Mouse (Mus musculus): ENCODE results near the gene Fgf4. TPM values are rescaled to one million over a fixed set of nuclear protein-coding genes. Genes with fewer than 3 reads are reported as not detected.
A peak's percentile ranks its signal among the peaks of the same experiment; 100 is the strongest.
"Not testable (repeated sequence)": the region's sequence is repeated elsewhere in the genome, so short reads cannot be mapped to it uniquely, and the experiment has no call there.

Fgf4 gene
- total and polyA plus RNA-seq, 2 experiments from 2014 or later, result not detected

DNA sequence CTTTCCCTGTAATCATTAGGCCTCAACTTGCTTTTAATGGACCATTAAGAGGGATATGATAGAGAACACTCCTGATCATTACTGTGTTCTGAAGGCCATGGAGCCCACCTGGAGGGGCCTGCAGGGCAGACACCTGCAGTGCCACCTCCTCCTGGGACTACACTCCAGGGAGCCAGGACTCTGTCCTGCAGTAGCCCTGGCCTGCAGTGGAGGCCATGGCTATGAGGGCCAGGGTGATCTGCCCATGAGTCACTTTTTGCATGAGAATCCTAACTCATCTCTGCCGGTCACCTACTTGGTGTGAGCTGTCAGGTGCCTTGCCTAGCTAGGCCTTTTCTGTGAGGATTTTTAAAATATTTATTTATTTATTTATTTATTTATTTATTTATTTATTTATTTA lies 31.2 kb downstream of the Fgf4 start:
- no peaks in the 10 kb centered on the region for H3K36me3 ChIP-seq (ENCODE audit: insufficient read depth, low read length)
- ATAC-seq, result no peak
- no peak overlapping the region for H3K4me2 ChIP-seq (ENCODE audit: low read depth, low read length)
- no peak for DNase-seq (ENCODE audit: low spot score)
- 0 out of 2 replicates have a peak, but pooled peaks cover 3% of the 10 kb centered on the region for H3K27me3 ChIP-seq (ENCODE audit: insufficient read depth, low read length)
- H3K27ac ChIP-seq, result no peak overlapping the region
- H3K4me3 ChIP-seq (ENCODE audit: low read length), result no peak overlapping the region
- WGBS, result 97% methylated on average over 1 of the region's 1 CpGs
- no peak overlapping the region for H3K9ac ChIP-seq (replicated peaks; ENCODE audit: low read length)
- no peaks in the 10 kb centered on the region for H3K9me3 ChIP-seq (ENCODE audit: low read length)
- H3K4me1 ChIP-seq (ENCODE audit: insufficient read depth, low read length), result no peaks in the 10 kb centered on the region
- no peak for TF ChIP-seq CTCF (IDR thresholded peaks at IDR 0.05; ENCODE audit: low read depth)

DNA sequence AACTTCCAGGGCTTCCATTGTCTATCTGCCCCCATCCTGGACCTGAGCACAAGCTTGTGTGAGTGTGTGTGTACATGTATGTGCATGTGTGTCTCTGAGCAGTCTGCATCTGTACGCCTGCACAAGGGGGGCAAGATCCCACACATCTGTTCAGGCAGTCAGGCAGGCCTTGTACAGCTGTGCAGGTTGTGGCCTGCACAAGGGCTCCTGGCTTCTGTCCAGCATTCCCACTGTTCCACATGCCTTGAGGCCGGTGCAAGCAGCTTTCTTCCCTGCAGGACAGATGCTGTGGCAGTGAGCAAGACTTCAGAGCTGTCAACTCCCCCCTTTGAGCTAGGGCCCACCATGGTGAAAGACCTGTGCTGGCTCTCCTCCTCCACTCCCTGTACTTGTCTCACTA lies 35.9 kb downstream of the Fgf4 start:
- Histone ChIP-seq H3K27me3 (ENCODE audit: insufficient read depth, low read length) (no peaks in the 10 kb centered on the region), H3K27ac (no peak overlapping the region), H3K9ac (replicated peaks; ENCODE audit: low read length) (no peak overlapping the region), H3K9me3 (ENCODE audit: low read length) (no peaks in the 10 kb centered on the region), H3K4me3 (ENCODE audit: low read length) (no peak overlapping the region), H3K4me1 (ENCODE audit: insufficient read depth, low read length) (no peaks in the 10 kb centered on the region), H3K4me2 (ENCODE audit: low read depth, low read length) (no peak overlapping the region), H3K36me3 (ENCODE audit: insufficient read depth, low read length) (no peaks in the 10 kb centered on the region)
- no peak for TF ChIP-seq CTCF (IDR thresholded peaks at IDR 0.05; ENCODE audit: low read depth)
- DNase-seq (ENCODE audit: low spot score), result no peak
- WGBS, result 36% methylated on average over 2 of the region's 2 CpGs
- ATAC-seq, result no peak

DNA sequence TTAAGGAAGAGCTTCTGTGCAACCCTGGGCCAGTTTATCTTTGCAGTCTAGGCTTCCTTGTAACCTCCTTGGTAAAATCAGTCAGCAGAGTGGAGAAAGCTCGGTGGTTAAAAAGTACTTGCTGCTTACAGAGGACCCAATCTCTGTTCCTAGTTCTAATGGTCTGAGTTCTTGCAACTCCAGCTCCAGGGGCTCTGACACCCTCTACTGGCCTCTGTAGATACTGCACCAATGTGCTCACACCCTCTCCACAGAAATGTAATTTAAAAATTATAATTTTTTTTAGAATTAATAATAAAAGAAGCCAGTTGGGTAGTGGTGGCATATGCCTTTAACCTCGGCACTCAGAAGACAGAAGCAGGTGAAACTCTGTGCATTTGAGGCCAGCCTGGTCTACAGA lies 40.5 kb downstream of the Fgf4 start:
- H3K9ac ChIP-seq (replicated peaks; ENCODE audit: low read length), result no peak overlapping the region
- DNase-seq (ENCODE audit: low spot score) (no peak), ATAC-seq (no peak)
- no peak; the same call in 1 of the 2 replicates for TF ChIP-seq CTCF (IDR thresholded peaks at IDR 0.05; ENCODE audit: low read depth)
- no peaks in the 10 kb centered on the region for H3K27me3 ChIP-seq (ENCODE audit: insufficient read depth, low read length)
- H3K36me3 ChIP-seq (ENCODE audit: insufficient read depth, low read length), result no peaks in the 10 kb centered on the region
- no peaks in the 10 kb centered on the region for H3K9me3 ChIP-seq (ENCODE audit: low read length)
- no peak overlapping the region for H3K27ac ChIP-seq
- no peak overlapping the region for H3K4me3 ChIP-seq (ENCODE audit: low read length)
- WGBS, result 86% methylated on average over 2 of the region's 2 CpGs
- no peaks in the 10 kb centered on the region for H3K4me1 ChIP-seq (ENCODE audit: insufficient read depth, low read length)
- H3K4me2 ChIP-seq (ENCODE audit: low read depth, low read length), result no peak overlapping the region

DNA sequence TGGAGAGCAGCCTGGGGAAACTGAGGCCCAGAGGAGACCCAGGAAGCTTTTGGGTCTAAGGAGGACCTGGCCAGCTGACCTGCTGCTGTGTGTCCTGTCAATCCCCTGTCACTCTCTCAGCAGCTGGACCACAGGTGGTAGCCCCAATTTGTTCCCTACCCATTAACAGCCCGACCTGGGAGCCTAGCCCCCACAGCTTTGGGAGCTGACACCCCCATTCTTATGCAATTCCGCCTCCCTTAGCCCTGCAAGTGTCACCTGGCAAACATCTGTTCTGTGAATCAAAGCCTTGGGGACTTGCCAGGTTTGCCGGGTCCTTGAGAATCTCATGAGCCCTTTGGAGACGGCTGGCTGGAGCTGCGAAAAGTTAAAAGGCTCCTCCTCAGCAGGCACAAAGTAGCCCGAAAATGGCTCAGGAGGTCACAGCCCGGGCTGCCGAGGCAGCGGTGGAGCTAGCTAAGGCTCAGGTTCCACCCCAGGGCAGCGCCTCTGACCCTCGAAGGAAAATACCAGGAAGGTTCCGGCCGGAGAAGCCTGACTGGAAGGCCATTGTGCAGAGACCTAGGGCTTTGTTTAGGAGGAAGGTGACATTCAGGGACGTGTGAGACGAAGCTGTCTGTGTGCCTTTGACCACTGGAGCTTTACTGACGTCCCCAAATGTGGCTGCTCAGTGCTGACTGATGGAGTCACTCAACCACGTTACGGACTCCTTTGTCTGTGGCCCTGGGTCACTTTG lies 41.6 kb downstream of the Fgf4 start:
- ATAC-seq (no peak), DNase-seq (ENCODE audit: low spot score) (no peak)
- no peak overlapping the region for H3K9ac ChIP-seq (replicated peaks; ENCODE audit: low read length)
- no peaks in the 10 kb centered on the region for H3K9me3 ChIP-seq (ENCODE audit: low read length)
- H3K36me3 ChIP-seq (ENCODE audit: insufficient read depth, low read length), result no peaks in the 10 kb centered on the region
- no peak for TF ChIP-seq CTCF (IDR thresholded peaks at IDR 0.05; ENCODE audit: low read depth)
- no peak overlapping the region for H3K4me3 ChIP-seq (ENCODE audit: low read length)
- WGBS, result 9% methylated on average over 18 of the region's 18 CpGs
- H3K27ac ChIP-seq, result no peak overlapping the region
- H3K4me2 ChIP-seq (ENCODE audit: low read depth, low read length), result no peak overlapping the region
- no peaks in the 10 kb centered on the region for H3K27me3 ChIP-seq (ENCODE audit: insufficient read depth, low read length)
- no peaks in the 10 kb centered on the region for H3K4me1 ChIP-seq (ENCODE audit: insufficient read depth, low read length)

DNA sequence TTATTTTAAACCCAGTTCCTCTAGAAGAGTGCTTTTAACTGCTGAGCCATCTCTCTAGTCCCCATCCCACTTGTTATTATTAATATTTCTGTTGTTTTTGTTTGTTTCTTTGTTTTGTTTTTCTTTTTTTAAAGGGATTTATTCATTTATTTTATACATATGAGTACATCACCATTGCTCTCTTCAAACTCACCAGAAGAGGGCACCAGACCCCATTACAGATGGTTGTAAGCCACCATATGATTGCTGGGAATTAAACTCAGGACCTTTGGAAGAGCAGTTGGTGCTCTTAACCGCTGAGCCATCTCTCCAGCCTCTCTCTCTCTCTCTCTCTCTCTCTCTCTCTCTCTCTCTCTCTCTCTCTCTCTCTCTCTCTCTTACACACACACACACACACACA lies 43.5 kb downstream of the Fgf4 start:
- not testable (repeated sequence) for DNase-seq (ENCODE audit: low spot score); H3K36me3 ChIP-seq (ENCODE audit: insufficient read depth, low read length); H3K27ac ChIP-seq; ATAC-seq; H3K27me3 ChIP-seq (ENCODE audit: insufficient read depth, low read length); H3K4me3 ChIP-seq (ENCODE audit: low read length); H3K4me2 ChIP-seq (ENCODE audit: low read depth, low read length); H3K4me1 ChIP-seq (ENCODE audit: insufficient read depth, low read length); H3K9ac ChIP-seq (replicated peaks; ENCODE audit: low read length); H3K9me3 ChIP-seq (ENCODE audit: low read length)
- WGBS, result 79% methylated on average over 1 of the region's 1 CpGs

DNA sequence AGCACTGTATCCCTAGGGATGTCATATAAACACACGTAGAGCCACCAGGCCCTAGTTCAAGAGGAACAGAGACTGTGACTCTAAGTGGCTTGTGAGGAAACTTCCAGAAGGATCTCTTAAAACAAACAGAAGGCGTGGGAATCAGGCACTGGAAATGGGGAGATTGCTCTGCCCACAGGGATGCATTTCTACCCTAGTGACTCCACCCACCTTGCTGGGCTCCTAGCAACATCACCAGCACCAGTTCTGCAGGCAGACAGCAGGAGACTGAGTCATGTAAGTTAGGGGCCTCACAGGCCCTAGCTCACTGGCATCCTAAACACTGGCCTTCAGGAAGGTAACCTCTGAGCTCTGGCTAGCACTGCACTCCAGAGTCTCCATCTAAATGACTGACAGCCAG lies 44.7 kb downstream of the Fgf4 start:
- DNase-seq (ENCODE audit: low spot score) (no peak), ATAC-seq (no peak)
- Histone ChIP-seq H3K36me3 (ENCODE audit: insufficient read depth, low read length) (no peaks in the 10 kb centered on the region), H3K9me3 (ENCODE audit: low read length) (no peaks in the 10 kb centered on the region), H3K27ac (no peak overlapping the region), H3K4me2 (ENCODE audit: low read depth, low read length) (no peak overlapping the region), H3K4me3 (ENCODE audit: low read length) (no peak overlapping the region), H3K9ac (replicated peaks; ENCODE audit: low read length) (no peak overlapping the region), H3K27me3 (ENCODE audit: insufficient read depth, low read length) (peaks cover 11% of the 10 kb centered on the region; the same call in 1 of the 2 replicates), H3K4me1 (ENCODE audit: insufficient read depth, low read length) (peaks cover 9% of the 10 kb centered on the region)
- WGBS, result 65% methylated on average over 2 of the region's 2 CpGs
- TF ChIP-seq CTCF (IDR thresholded peaks at IDR 0.05; ENCODE audit: low read depth), result no peak

DNA sequence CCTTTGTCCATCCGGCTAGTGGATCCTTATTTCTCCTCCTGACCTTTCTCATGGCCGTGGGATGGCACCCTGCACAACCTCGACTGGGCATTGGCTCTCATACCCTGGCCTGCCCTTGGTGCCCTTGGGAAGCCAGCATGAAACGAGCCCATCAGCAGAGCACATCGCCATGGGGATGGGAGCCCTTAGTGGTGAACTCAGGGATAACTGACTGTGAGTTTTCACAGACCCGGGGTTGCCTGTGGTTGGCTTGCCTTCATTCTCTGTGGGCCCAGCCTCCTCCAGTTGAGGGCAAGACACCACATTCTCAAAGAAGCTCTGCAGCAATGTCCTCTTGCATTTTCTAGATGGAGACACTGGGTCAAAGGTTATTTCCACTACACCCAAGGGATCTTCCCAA lies 45.2 kb downstream of the Fgf4 start:
- Histone ChIP-seq H3K4me2 (ENCODE audit: low read depth, low read length) (no peak overlapping the region), H3K36me3 (ENCODE audit: insufficient read depth, low read length) (no peaks in the 10 kb centered on the region), H3K9ac (replicated peaks; ENCODE audit: low read length) (no peak overlapping the region), H3K27ac (no peak overlapping the region), H3K4me1 (ENCODE audit: insufficient read depth, low read length) (peaks cover 9% of the 10 kb centered on the region), H3K4me3 (ENCODE audit: low read length) (no peak overlapping the region), H3K9me3 (ENCODE audit: low read length) (no peaks in the 10 kb centered on the region), H3K27me3 (ENCODE audit: insufficient read depth, low read length) (peaks cover 11% of the 10 kb centered on the region; the same call in 1 of the 2 replicates)
- peak; percentile 26; the same call in 1 of the 2 replicates for TF ChIP-seq CTCF (IDR thresholded peaks at IDR 0.05; ENCODE audit: low read depth)
- WGBS, result 44% methylated on average over 6 of the region's 6 CpGs
- DNase-seq (ENCODE audit: low spot score) (no peak), ATAC-seq (no peak)

Measured in hindbrain, postnatal 0 days (tissue).